Mouse (Mus musculus): Measurements from ENCODE around the gene Slc9a3r2. TPM values are rescaled to one million over a fixed set of nuclear protein-coding genes. Genes with fewer than 3 reads are reported as not detected.

Gene Slc9a3r2
- total RNA-seq (2021) = 10 to 100 TPM; 40.2 to 43.6 TPM

DNA sequence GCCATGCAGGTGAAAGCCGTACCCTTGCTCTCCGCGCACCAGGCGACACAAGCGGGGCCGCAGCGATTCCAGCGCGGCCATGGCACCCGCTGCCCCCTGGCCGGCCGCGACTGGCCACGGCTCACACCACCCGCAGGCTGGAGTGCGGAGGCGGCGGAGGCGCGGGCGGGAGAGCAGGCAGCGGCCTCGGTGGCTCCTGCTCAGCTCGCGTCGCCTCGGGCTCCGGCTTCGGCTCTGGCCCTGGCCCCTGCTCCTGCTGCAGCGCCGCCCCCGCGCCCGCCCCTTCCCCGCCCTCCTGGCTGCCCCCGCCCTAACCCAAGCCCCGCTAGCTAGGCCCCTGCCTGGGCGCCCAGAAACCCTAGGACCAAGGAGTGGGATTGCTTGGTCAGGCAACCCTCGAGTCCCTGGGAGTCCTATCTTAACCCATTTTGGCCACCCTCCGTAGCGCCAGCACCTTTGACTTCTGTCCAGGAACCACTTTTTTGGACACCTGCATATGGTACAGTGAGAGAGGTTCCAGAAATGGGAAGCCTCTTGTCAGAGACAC, at the start of gene Slc9a3r2:
Slc9a3r2 (minus strand) TSS at position 258 of the 547 bp plus-strand sequence.
- peak; percentile 65 for DNase-seq
- intact Hi-C loops (cut with DNase I) = no loop called here

GRCm38 (mm10) chr17:24699473-24699872, 49.3 kb upstream of the Slc9a3r2 start:
- intact Hi-C loops (cut with DNase I) = no loop called here
- no peak for DNase-seq

DNA sequence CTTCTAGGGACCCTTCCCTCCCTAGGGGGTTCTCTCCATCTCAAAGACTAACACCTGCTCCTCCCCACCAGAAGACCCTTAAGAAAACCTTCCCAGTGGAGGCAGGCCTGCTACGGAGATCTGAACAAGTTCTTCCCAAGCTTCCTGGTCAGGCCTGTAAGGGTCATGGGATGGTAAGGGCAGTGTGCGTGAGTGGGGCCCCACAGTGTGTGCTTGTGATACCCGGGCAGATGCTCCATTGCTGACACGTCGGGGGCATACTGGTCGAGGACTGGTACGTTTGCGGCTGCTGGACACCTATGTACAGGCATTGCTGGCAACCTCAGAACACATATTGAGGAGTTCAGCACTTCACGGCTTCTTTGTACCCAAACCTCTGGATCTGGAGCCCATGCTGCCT, 48.6 kb upstream of the Slc9a3r2 start:
- DNase-seq = no peak
- intact Hi-C loops (cut with DNase I) = no loop called here

GRCm38 (mm10) chr17:24697985-24698384, 47.9 kb upstream of the Slc9a3r2 start:
- DNase-seq = no peak
- intact Hi-C loops (cut with DNase I) = no loop called here

DNA sequence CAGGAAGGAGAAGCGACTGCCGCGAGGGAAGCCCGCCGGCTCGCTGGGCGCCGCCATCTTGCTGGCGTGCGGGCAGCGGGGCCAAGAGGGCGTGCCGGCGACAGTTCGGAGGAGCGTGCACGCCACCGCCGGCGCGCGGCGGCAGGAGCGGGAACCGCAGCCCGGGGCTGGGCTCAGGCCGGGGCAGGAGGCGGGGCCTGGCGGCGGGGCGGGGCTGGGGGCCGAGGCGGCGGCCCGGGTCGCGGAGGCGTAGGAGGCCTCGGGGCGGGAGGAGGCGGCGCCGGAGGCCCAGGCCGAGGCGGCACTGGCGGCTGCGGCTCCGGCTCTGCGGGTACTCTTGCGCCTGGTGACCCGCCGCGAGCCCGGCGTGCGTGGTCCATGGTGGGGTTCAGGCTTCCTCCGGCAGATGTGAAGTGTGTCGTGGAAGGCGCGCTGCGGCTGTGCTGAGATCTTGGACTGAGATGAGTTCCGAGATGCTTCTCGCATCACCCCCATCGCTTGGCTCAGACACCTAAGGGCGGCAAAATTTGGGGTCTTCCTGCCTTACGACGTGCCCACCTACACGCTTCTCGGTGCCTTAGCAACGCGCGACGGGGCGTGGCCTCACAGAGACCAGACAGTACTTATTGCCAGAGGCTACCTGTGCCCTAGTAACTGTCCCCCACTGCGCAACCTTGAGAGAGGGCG, 46.0 kb upstream of the Slc9a3r2 start, which contains the start of the genes Gfer and Noxo1:
Gfer (minus strand) TSS at position 146 of the 687 bp plus-strand sequence.
Noxo1 (plus strand) TSS at position 224 of the 687 bp plus-strand sequence.
- DNase-seq = peak; percentile 93
- intact Hi-C loops (cut with DNase I) = no loop called here

DNA sequence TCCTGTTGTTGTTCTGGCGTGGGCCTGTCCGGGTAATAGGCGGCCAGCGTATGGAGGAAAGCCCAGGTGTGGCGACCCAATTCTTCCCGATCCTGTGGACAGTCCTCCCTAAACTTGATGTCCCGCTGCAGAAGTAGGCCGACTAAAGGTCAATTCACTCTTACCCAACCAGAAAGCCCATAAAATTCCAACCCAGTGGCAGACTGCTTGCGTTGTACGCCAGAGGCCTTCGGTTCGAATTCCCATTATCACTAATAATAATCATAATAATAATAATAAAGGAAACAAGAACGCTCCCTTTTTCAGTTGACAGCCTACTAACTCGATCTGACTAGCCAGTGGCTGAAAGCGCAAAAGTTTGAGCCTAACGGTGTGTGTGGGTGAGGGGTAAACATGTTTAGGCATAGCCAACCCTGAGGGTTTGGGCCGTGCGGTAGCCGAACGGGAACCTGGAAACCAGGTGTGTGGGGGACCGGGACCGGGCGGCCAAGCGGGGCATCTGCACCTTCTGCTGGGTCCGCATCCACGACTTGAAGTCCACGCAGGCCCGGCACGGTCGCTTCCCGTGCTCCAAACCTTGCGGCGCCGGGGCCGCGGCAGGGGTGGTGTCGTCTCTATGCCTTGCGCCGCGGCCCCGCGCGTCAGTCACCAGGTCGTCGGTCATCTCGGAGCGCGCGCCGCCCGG, 45.3 kb upstream of the Slc9a3r2 start:
- intact Hi-C loops (cut with DNase I) = no loop called here
- no peak for DNase-seq

- no peak for DNase-seq
- intact Hi-C loops (cut with DNase I) = no loop called here
These were observed 42.3 kb upstream of the Slc9a3r2 start for GRCm38 (mm10) chr17:24692385-24692784.

DNA sequence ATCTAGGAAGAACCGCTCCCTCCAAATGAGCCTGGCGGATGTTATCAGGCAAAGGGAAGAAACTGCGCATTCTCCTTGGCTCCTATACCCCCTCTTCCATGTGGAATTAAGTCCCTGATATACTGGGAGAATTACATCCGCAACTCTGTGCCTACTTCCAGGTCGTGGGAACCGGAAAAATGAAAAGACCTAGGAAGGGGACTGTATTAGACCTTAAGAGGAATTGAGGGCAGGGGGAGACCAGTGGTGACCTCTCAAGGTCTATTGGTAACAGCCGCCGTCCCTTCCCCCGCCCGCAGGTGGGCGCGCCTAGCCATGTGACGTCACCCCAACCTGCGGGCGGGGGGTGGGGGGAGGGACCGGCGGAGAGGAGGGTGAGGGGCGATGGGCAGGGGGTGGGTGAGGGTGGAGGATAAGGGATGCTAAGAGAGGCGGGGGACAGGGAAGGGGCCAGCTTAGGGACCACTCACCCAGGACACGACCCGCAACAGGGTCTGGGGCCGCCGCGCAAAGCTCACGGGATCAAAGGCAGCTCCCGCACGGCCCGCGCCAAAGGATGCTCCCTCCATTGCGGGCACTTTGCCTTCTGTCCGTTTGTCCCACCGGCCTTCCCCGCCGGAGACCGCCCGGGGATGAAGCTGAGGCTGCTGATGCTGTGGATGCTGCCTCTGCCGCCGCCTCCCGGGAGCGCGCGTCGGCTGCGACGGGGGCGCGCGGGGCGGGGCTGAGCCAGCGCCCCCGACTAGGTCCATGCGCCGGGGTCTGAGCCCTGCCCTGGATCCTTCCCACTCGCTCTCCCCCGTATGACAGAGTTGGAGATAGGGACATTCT, 39.3 kb upstream of the Slc9a3r2 start, which contains the start of gene Syngr3:
Syngr3 (minus strand) TSS at position 705 of the 831 bp plus-strand sequence.
- intact Hi-C loops (cut with DNase I) = no loop called here

DNA sequence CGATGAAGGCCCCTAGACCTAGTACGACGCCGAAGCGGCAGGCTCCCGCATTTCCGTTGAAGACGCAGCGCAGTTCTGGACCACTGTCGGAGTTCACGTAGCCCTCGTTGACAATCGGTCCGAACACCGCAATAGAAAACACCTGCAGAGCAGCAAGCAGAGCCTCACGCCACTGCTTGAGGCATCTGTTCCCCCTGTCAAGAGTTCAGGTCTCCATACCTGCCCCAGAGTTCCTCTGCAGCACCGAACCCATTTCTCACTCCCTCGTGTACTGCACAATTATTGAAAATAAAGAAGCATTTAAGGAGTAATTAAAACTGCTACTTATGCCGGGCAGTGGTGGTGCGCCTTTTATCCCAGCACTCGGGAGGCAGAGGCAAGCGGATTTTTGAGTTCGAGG, 37.5 kb upstream of the Slc9a3r2 start:
- DNase-seq = no peak
- intact Hi-C loops (cut with DNase I) = no loop called here

More for the DNA sequence above, 39.3 kb upstream of the Slc9a3r2 start, which contains the start of gene Syngr3:
- peak; percentile 65 for DNase-seq

DNA sequence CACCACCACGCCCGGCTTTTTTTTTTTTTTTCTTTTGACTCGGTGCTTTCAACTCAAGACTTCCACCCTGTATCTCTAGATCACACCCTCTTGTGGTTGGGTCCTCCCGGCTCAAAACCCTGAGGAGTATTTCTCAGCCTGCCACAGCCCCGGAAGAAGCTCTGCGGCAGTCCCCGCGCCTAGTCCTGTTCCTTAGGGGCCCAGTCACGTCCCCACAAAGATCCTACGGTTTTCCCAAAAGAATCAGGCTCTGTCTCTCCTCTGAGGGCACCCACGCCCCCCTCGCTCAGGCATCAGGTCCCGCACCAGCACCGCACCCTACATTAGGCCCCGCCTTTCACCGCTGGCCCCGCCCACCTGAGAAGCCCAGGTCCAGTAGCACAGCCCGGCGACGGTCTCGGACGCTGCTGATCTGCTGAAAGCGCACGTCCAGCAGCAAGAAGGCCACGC, 37.0 kb upstream of the Slc9a3r2 start:
- no peak for DNase-seq
- intact Hi-C loops (cut with DNase I) = no loop called here

- no peak for DNase-seq
- intact Hi-C loops (cut with DNase I) = no loop called here
These were observed 36.4 kb upstream of the Slc9a3r2 start for GRCm38 (mm10) chr17:24686514-24686913.

DNA sequence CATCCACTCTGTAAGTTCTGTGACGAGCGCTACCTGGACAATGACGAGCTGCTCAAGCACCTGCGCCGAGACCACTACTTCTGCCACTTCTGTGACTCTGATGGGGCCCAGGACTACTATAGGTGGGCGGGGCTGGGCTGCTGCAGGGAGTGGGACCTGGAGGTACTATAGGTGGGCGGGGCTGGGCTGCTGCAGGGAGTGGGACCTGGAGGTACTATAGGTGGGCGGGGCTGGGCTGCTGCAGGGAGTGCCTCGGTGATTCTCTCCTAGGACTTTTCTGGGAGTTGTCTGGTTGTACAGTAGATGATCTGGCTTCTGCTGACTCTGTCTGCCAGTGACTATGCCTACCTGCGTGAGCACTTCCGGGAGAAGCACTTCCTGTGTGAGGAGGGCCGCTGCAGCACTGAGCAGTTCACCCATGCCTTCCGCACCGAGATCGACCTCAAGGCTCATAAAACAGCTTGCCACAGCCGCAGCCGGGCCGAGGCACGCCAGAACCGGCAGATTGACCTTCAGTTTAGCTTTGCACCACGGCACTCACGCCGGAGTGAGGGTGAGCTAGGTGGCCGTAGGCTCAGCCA, 27.5 kb upstream of the Slc9a3r2 start:
- intact Hi-C loops (cut with DNase I) = no loop called here
- DNase-seq = no peak

- intact Hi-C loops (cut with DNase I) = no loop called here
- DNase-seq = no peak
These were observed 26.8 kb upstream of the Slc9a3r2 start for GRCm38 (mm10) chr17:24676877-24677276.

DNA sequence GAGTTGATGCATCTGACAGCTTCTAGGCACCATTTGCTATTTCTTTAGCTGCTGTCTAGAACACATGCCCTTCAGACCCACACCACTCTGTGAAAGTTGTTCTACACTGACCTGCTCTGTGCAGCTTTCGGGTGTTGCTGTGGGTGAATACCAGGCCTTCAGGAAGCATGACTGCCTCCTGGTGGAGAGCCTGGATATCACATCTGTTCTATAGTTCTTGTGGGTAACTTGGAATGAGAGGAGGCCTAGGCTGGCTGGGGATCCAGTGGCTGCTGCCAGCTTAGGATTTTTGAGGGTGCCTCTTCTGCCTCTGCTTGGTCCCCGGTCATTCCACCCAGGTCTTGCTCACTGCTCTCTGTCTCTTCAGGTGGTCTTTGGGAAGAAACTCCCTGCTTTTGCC, 26.1 kb upstream of the Slc9a3r2 start:
- intact Hi-C loops (cut with DNase I) = no loop called here

DNA sequence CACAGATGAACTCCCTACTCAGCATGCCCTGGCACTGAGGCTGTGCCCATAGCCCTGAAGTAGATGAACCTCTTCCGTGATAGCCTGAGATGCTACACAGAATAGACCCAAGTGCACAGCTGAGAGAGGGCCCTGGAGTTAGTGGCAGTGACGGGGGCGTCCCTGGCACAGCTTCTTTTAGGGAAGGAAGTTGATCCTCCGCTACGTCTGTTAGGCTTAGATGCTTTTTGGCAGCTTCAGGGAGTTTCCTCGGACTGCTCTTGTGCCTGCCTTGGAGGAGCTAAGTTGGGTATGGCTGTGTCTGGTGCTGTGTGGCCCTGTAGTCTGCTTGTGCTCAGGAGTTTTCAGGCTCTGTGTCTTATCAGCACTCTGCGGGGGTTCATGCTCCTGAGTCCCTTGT, 24.1 kb upstream of the Slc9a3r2 start:
- intact Hi-C loops (cut with DNase I) = no loop called here
- no peak for DNase-seq

More for the DNA sequence above, 26.1 kb upstream of the Slc9a3r2 start:
- DNase-seq = peak; percentile 77

GRCm38 (mm10) chr17:24672141-24672540, 22.0 kb upstream of the Slc9a3r2 start:
- intact Hi-C loops (cut with DNase I) = no loop called here
- DNase-seq = no peak

DNA sequence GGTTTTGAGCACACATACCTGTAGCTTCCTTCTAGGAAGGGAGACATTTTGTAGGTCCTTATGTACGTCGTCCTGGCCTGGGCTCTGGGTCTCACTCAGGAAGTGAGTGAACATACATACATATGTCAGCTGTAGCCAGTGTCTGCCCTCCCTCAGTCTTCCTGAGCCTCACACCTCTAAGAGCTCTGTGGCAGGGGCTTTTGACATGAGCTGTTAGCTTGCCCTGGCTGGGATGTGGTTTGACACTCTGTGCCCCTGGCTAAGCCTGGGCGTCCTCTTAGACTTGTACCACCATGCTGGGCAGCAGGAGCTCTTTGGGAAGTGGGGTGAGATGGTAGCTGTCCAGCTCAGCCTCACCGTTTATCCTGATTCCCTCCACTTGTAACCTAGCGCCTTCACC, 21.2 kb upstream of the Slc9a3r2 start:
- intact Hi-C loops (cut with DNase I) = no loop called here
- no peak for DNase-seq

DNA sequence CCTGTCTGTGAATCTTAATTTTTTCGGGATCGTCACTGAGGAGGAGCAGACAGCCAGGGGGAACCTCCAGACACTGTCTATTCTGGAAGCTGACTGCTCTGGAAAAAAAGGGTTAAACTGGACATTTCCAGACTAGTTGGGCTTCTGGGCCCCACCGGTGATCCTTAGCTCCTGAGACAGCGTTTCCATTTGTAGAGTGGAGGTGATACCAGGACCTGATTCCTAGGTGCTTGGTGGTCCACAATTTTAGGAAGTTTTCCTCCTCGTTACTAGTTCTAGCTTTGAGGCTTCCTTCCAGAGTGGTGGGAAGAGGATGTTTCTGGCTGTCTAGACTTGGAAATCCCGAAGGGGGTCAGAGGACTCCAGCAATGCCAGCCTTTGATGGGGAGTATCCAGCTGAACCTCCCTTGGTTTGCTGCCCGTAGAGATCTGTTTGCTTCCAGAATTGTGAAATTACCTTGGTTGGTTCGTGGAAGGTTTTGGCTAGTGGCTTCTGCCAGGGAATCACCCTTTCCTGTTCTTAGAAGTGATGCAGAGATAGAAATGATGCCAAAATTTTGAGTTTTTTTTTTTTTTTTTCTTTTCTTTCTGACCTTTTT, 20.2 kb upstream of the Slc9a3r2 start:
- intact Hi-C loops (cut with DNase I) = no loop called here
- no peak for DNase-seq

DNA sequence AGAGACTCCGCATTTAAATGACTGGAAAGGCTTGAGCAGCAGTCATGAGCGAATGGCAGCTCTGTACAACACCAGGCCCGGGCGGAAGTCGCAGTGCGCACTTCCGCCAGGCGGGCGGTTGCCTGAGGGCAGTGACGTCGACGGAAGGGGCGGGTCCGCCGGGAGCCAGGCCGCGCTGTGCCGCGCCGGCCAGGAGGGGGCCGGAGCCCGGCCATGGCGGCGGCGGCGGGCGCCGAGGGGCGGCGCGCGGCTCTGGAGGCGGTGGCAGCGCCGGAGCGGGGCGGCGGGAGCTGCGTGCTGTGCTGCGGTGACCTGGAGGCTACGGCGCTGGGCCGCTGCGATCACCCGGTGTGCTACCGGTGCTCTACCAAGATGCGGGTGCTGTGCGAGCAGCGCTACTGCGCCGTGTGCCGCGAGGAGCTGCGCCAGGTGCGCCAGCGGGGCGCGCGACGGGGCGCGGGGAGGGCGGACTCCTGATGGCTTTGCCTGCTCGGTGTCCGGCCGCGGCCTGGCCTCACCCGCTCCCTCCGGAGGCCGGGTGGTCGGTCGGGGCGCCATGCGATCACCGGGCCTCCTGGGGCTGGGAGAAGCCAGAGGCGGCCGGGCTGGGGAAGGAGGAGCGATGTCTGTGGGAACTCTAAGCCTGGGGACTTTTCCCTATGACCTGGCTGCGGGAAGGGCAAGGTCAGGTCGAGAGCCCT, 19.6 kb upstream of the Slc9a3r2 start, which contains the start of gene Zfp598:
Zfp598 (plus strand) TSS at position 143 of the 701 bp plus-strand sequence.
- DNase-seq = peak; percentile 94
- intact Hi-C loops (cut with DNase I) = no loop called here
